Mouse (Mus musculus): ENCODE results near the gene Orai3.
"Not testable (repeated sequence)": the region's sequence is repeated elsewhere in the genome, so short reads cannot be mapped to it uniquely, and the experiment has no call there.

The Orai3 gene

DNA sequence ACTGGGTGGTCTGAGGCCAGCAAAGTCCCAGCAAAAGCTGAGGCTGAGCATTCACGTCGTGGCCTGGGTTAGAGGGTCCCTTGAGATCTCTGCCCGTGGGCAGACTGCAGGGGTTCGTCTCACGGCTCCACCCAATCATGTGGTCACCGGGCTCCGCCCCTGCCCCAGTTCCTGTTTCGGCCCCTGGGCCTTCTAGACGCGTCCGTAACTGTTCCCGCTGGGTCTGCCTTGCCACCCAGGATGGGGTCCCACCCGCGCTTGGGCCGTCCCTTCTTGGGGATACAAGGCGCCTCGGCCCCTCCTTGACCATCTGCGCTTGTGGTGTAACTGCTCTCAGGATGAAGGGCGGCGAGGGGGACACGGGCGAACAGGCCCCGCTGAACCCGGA, at the start of gene Orai3:
Gene Orai3 (plus strand): TSS at position 165 of the 388 bp plus-strand sequence.
- in situ Hi-C loops (cut with MboI; ENCODE audit: low pct_unique_long_range_greater_than_20kb in 1 of 2, low sequenced_read_pairs in 2 of 2, unreplicated experiment in 1 of 2) = no loop called here

- in situ Hi-C loops (cut with MboI; ENCODE audit: low pct_unique_long_range_greater_than_20kb in 1 of 2, low sequenced_read_pairs in 2 of 2, unreplicated experiment in 1 of 2) = no loop called here
Measured at GRCm38 (mm10) chr7:127725490-127725889, 44.1 kb upstream of the Orai3 start.

- in situ Hi-C loops (cut with MboI; ENCODE audit: low pct_unique_long_range_greater_than_20kb in 1 of 2, low sequenced_read_pairs in 2 of 2, unreplicated experiment in 1 of 2) = no loop called here
Measured at GRCm38 (mm10) chr7:127725924-127726323, 43.7 kb upstream of the Orai3 start.

GRCm38 (mm10) chr7:127727898-127728297, 41.7 kb upstream of the Orai3 start:
- in situ Hi-C loops (cut with MboI; ENCODE audit: low pct_unique_long_range_greater_than_20kb in 1 of 2, low sequenced_read_pairs in 2 of 2, unreplicated experiment in 1 of 2) = no loop called here

DNA sequence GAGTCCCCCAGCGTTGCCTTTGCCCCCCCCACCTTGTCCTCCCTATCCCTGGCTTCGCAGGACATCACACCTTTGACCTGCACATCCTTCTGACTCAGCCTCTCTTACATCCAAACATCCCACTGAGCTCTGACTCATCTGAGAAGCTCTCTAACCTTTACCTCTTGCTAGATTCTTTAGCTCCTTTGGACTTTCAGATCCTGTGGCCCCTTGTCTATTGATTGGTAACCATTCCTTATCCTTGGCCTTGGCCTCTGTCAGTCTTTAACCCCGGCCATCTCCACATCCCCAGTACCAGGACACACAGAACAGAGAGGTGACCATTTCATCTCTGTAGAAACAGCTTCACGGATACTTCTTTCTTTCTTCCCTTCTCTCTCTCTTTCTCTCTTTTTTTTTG, 39.4 kb upstream of the Orai3 start:
- in situ Hi-C loops (cut with MboI; ENCODE audit: low pct_unique_long_range_greater_than_20kb in 1 of 2, low sequenced_read_pairs in 2 of 2, unreplicated experiment in 1 of 2) = no loop called here

DNA sequence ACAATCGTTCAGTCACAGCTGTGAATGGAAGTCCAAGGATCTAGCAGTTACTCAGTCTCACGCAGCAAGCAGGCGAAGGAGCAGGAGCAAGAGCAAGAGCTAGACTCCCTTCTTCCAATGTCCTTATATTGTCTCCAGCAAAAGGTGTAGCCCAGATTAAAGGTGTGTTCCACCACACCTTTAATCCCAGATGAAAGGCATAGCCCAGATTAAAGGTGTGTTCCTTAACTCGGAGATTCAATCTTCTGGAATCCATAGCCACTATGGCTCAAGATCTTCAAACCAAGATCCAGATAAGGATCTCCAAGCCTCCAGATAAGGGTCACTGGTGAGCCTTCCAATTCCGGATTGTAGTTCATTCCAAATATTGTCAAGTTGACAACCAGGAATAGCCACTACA, 37.5 kb upstream of the Orai3 start, which contains the start of gene Ctf2:
Gene Ctf2 (minus strand): TSS at position 101 of the 400 bp plus-strand sequence.
- in situ Hi-C loops (cut with MboI; ENCODE audit: low pct_unique_long_range_greater_than_20kb in 1 of 2, low sequenced_read_pairs in 2 of 2, unreplicated experiment in 1 of 2) = not testable (repeated sequence)

GRCm38 (mm10) chr7:127744366-127745045, 25.1 kb upstream of the Orai3 start, which contains the start of gene Fbxl19:
Gene Fbxl19 (plus strand): TSS chr7:127744543.
- in situ Hi-C loops (cut with MboI; ENCODE audit: low pct_unique_long_range_greater_than_20kb in 1 of 2, low sequenced_read_pairs in 2 of 2, unreplicated experiment in 1 of 2) = no loop called here

- in situ Hi-C loops (cut with MboI; ENCODE audit: low pct_unique_long_range_greater_than_20kb in 1 of 2, low sequenced_read_pairs in 2 of 2, unreplicated experiment in 1 of 2) = no loop called here
Measured at GRCm38 (mm10) chr7:127745251-127745651, 24.4 kb upstream of the Orai3 start.

DNA sequence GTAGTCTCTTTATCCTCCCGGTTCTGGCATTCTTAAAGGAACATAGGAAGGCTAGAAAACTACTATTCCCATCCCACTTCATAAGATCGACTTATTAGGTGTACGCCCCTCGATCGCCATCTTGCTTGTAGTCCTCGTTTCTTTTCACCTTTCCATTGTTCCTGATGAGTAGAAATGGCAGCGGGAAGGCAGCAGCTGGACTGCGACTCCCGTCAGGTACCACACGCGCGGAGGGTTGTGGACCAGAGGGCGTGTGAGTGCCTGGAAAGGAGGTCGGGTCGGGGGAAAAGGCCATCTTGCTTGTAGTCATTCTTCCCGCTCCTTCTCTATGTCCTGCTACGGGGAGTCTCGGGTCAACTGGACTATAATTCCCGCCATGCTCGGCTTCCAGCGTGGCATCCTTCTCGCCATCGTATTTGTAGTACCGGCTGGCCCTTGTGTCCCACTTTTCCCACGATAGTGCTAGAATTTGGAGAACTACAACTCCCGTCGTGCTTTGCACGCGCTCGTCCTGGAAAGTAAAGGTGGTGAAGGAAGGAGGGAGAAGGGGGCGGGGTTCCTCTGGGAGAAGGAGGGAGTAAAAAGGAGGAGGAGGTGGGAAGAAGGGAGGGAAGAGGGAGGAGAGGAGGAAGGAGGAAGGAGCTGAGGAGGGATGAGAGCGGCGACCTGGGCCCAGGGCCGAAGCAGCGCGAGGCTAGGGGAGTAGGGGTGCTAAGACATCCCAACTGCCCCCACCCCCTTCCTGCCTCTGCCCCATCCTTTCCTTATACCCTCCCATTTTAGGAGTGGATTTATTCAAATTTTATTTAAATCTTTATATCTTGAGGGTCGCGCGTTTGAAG, 23.7 kb upstream of the Orai3 start:
- in situ Hi-C loops (cut with MboI; ENCODE audit: low pct_unique_long_range_greater_than_20kb in 1 of 2, low sequenced_read_pairs in 2 of 2, unreplicated experiment in 1 of 2) = no loop called here

DNA sequence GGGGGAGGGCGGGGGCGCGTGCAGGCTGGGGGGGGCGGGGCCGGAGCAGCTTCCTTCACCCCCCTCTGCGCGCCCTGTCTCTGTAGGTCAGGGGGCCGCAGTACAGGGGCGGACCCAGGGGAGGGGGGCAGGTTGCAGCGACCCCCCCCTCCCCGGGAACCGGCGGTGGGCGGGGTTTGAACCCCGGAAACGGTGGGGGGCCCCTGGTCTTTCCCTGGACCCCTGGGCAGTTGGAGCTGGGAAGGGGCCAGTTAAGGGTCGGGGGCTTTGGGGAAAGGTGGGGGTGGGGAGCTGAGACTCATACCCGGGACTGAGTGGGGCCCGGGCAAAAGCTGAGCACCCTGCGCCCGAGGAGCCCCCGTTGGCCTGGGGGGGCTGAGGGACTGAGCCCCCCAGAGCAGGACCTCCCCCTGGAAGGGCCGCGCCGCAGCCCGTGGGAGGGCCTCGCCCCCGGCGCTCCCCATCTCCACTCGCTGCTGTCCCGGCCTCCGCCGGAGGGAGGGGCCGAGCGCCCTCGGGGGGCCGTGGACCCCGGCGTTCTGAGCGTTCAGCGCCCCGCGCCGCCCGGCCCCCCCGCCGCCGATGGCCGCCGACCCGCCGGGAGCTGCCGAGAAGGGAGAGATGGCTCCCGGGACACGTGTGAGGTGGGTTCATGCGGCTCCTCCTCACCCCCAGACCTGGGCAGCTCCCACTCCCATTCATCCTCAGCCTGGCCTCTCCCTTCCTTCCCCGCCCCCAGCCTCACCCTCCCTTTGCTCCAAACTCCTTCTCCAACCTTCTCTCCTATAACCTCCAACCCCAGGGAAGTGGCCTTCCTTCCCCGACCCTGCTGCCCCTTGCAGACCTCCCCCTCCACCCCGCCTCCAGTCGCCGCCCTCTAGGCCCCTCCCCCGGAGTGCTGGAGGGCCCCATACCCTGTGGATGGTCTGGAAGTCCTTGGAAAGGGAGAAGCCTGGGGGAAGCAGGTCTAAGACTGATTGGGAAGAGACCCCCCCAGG, 22.8 kb upstream of the Orai3 start:
- in situ Hi-C loops (cut with MboI; ENCODE audit: low pct_unique_long_range_greater_than_20kb in 1 of 2, low sequenced_read_pairs in 2 of 2, unreplicated experiment in 1 of 2) = no loop called here

- in situ Hi-C loops (cut with MboI; ENCODE audit: low pct_unique_long_range_greater_than_20kb in 1 of 2, low sequenced_read_pairs in 2 of 2, unreplicated experiment in 1 of 2) = no loop called here
Measured at GRCm38 (mm10) chr7:127747559-127748234, 21.9 kb upstream of the Orai3 start.

DNA sequence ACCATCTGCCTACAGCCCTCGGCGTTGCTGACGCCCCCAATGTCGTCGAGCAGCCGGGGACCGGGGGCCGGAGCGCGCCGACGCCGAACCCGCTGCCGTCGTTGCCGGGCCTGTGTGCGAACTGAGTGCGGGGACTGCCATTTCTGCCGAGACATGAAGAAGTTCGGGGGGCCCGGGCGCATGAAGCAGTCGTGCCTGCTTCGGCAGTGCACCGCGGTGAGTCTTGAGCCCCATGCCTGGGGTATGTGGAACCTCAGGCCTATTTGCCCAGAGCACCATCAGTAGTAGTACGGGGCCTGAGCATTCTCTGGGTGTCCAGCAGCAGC, 21.4 kb upstream of the Orai3 start:
- in situ Hi-C loops (cut with MboI; ENCODE audit: low pct_unique_long_range_greater_than_20kb in 1 of 2, low sequenced_read_pairs in 2 of 2, unreplicated experiment in 1 of 2) = no loop called here

DNA sequence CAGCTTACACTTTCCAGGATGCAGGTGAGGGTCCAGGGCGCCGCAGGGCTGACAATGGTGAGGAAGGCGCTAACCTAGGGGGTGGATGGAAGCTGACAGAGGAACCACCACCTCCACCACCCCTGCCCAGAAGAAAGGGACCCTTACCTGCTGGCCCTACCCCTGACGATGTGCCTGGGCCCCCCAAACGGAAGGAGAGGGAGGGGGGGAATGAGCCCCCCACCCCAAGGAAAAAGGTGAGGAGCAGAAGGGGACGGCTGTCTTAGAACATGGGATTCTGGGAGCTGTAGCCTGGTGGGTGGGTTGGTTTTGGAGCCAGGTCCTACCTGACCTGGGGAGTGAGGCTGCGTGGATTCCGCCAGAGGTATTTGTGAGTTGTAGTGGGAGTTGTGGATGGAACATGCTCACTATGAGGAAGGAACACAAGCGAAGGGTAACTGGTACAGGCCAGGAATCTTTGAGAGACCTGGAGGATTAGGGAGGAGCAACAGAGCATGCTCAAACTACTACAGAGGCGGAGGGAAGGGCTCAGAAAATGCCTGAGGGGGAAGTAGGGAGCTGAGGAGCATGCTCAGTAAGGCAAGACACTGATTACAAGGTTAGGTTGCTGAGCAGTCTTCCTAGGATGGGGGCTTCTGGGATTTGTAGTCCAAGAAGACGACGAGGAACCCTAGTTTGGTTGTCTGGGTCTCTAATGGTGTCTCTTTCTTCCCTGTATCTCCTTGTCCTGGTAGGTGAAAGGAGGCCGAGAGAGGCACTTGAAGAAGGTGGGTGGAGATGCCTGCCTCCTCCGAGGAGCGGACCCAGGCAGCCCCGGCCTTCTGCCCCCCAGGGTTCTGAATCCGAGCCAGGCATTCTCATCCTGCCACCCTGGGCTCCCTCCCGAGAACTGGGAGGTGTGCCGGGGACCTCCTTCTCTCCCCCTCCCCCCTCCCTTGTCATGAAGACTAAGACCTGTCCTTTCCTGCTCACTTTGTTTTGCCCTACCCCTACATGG, 19.2 kb upstream of the Orai3 start:
- in situ Hi-C loops (cut with MboI; ENCODE audit: low pct_unique_long_range_greater_than_20kb in 1 of 2, low sequenced_read_pairs in 2 of 2, unreplicated experiment in 1 of 2) = no loop called here

- in situ Hi-C loops (cut with MboI; ENCODE audit: low pct_unique_long_range_greater_than_20kb in 1 of 2, low sequenced_read_pairs in 2 of 2, unreplicated experiment in 1 of 2) = no loop called here
Measured at GRCm38 (mm10) chr7:127751619-127752018, 18.0 kb upstream of the Orai3 start.

GRCm38 (mm10) chr7:127752069-127752468, 17.5 kb upstream of the Orai3 start:
- in situ Hi-C loops (cut with MboI; ENCODE audit: low pct_unique_long_range_greater_than_20kb in 1 of 2, low sequenced_read_pairs in 2 of 2, unreplicated experiment in 1 of 2) = no loop called here

DNA sequence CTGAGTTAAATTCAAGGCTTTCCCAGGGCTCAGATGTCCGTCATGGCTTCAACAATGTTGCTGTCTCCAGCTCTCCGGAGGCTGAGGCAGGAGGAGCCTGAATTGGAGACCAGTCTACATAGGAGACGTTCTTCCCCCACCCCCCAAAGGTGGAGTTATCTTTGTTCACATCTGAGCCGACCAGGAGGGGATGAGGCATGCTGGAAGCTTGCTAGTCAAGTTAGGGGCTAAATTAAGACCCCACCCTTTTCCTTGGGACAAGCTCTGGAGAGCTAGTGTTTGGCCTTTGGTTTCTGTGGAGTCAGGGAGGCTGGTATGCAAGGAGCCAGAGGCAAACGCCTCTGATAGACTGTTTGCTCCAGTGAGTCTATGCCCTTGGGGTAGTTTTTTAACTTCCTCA, 16.5 kb upstream of the Orai3 start:
- in situ Hi-C loops (cut with MboI; ENCODE audit: low pct_unique_long_range_greater_than_20kb in 1 of 2, low sequenced_read_pairs in 2 of 2, unreplicated experiment in 1 of 2) = no loop called here

DNA sequence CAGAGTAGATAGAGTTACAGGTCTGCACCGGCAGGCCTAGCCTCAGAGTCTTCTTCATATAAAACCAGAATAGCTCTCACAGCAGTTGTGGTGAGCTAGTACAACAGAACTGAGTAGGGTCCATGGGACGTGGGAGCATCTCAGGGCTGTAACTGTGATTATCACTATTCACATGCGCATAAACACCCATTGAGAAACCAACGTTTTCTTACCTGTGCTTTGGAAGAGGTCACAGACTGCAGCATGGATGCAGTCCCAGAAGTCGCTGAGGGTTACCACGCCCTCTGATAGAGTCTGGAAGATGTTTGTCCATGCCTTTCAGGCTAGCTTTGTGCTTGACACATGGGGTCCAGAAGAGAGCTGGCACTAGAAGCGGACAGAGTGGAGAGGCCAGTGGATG, 15.9 kb upstream of the Orai3 start:
- in situ Hi-C loops (cut with MboI; ENCODE audit: low pct_unique_long_range_greater_than_20kb in 1 of 2, low sequenced_read_pairs in 2 of 2, unreplicated experiment in 1 of 2) = no loop called here

All from mouse embryonic stem cell (cell line).